Mouse (Mus musculus) embryonic facial prominence, embryonic 11.5 days (tissue): ENCODE results near the gene Slc3a1. TPM values are rescaled to one million over a fixed set of nuclear protein-coding genes. Genes with fewer than 3 reads are reported as not detected.

ENCODE experiments used
- ATAC-seq: fragments of 200-750 bp; cut with Nextera tagmentation; replicated peaks from 2 replicates; pipeline ENCODE4 v1.8.0; 2017; ENCODE audit warnings: low read depth; ENCODE audit not compliant: insufficient number of reproducible peaks, low FRiP score, low TSS enrichment
- DNase-seq: peaks from one replicate; pipeline ENCODE4 v3.0.0-alpha.2; 2015; ENCODE audit warnings: low spot score
- H3K27ac ChIP-seq: fragments of 300-500 bp; sonication (generic); replicated peaks from 2 replicates; pipeline ENCODE4 v1.5.1; 2014; ENCODE audit warnings: mild to moderate bottlenecking, low read depth, low read length, control low read depth
- H3K27me3 ChIP-seq: fragments of 300-500 bp; sonication (generic); 2 replicates; pipeline ENCODE4 v1.6.1; 2014; ENCODE audit warnings: mild to moderate bottlenecking, low read length, moderate library complexity, mixed read lengths; ENCODE audit not compliant: control insufficient read depth, insufficient read depth
- H3K36me3 ChIP-seq: fragments of 300-500 bp; sonication (generic); replicated peaks from 2 replicates; pipeline ENCODE4 v1.6.1; 2014; ENCODE audit warnings: low read depth, mild to moderate bottlenecking, low read length, moderate library complexity, mixed read lengths; ENCODE audit not compliant: control insufficient read depth, insufficient read depth
- H3K4me1 ChIP-seq: fragments of 300-500 bp; sonication (generic); 2 replicates; pipeline ENCODE4 v1.6.1; 2014; ENCODE audit warnings: low read length, mixed read lengths; ENCODE audit not compliant: control insufficient read depth, insufficient read depth
- H3K4me2 ChIP-seq: fragments of 300-500 bp; sonication (generic); 2 replicates; pipeline ENCODE4 v1.6.1; 2014; ENCODE audit warnings: low read depth, mild to moderate bottlenecking, control low read depth, low read length, moderate library complexity
- H3K4me3 ChIP-seq: fragments of 300-500 bp; sonication (generic); 2 replicates; pipeline ENCODE4 v1.5.1; 2014; ENCODE audit warnings: low read depth, low read length, control low read depth
- H3K9ac ChIP-seq: fragments of 300-500 bp; sonication (generic); replicated peaks from 2 replicates; pipeline ENCODE4 v1.6.1; 2014; ENCODE audit warnings: mild to moderate bottlenecking, control low read depth, low read length
- H3K9me3 ChIP-seq: fragments of 300-500 bp; sonication (generic); replicated peaks from 2 replicates; pipeline ENCODE4 v1.6.1; 2016; ENCODE audit warnings: mild to moderate bottlenecking, low read length, inconsistent platforms, mixed read lengths; ENCODE audit not compliant: control insufficient read depth
- WGBS: fragments of 180-500 bp; shearing (Covaris S2); extraction: QIAGEN DNeasy Blood & Tissue Kit; methylation state at CpG from one replicate; pipeline ENCODE4 v1.1.7; 2014; 5-methylcytosine and 5-hydroxymethylcytosine counted together
- polyA plus RNA-seq: library from polyadenylated mRNA; unstranded; fragments of >200 nt; fragmentation: Nextera tagmentation; extraction: Ambion mirVana; gene quantifications from 2 replicates; pipeline ENCODE4 v1.2.1, GENCODE M21; 2014

The Slc3a1 gene
- polyA plus RNA-seq, 1 experiment from 2014 or later = 0.35 TPM

GRCm38 (mm10) chr17:85074083-85074482 lies 45.9 kb downstream of the Slc3a1 start:
- H3K27me3 ChIP-seq = no peaks in the 10 kb centered on the region
- H3K9me3 ChIP-seq = no peaks in the 10 kb centered on the region
- ATAC-seq (no peak), DNase-seq (no peak)
- H3K4me3 ChIP-seq = no peak overlapping the region
- H3K9ac ChIP-seq = no peak overlapping the region
- H3K4me1 ChIP-seq = no peaks in the 10 kb centered on the region
- H3K27ac ChIP-seq = no peak overlapping the region
- no peak overlapping the region for H3K4me2 ChIP-seq
- H3K36me3 ChIP-seq = no peaks in the 10 kb centered on the region; the same call in 1 of the 2 replicates
- 93% methylated on average over 4 of the region's 4 CpGs for whole genome bisulfite sequencing

DNA sequence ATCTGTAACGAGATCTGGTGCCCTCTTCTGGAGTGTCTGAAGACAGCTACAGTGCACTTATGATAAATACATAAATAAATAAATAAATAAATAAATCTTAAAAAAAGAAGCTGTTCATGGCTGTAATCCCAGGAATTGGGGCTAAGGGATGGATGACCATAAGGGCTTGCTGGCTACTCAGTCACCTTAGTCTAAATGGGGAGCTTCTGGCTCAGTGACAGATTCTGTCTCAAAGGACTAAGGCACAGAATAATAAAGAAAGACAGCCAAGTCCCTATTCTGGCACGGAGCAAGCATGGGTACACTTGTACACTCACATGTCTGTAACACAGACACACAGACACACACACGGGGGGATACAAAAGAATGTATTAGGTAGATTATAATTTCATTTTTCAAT lies 51.1 kb downstream of the Slc3a1 start:
- no peaks in the 10 kb centered on the region for H3K4me1 ChIP-seq
- no peaks in the 10 kb centered on the region; the same call in 1 of the 2 replicates for H3K36me3 ChIP-seq
- no peak overlapping the region for H3K4me2 ChIP-seq
- no peak overlapping the region for H3K4me3 ChIP-seq
- no peak overlapping the region for H3K27ac ChIP-seq
- WGBS = 93% methylated on average over 3 of the region's 3 CpGs
- DNase-seq = no peak
- H3K9me3 ChIP-seq = no peaks in the 10 kb centered on the region
- no peaks in the 10 kb centered on the region for H3K27me3 ChIP-seq
- no peak overlapping the region for H3K9ac ChIP-seq
- no peak for ATAC-seq

GRCm38 (mm10) chr17:85080781-85081180 lies 52.6 kb downstream of the Slc3a1 start:
- Histone ChIP-seq H3K4me3 (no peak overlapping the region), H3K27me3 (no peaks in the 10 kb centered on the region), H3K4me1 (no peaks in the 10 kb centered on the region), H3K9ac (no peak overlapping the region), H3K9me3 (no peaks in the 10 kb centered on the region), H3K27ac (no peak overlapping the region), H3K4me2 (no peak overlapping the region), H3K36me3 (no peaks in the 10 kb centered on the region; the same call in 1 of the 2 replicates)
- DNase-seq (no peak), ATAC-seq (no peak)
- 89% methylated on average over 11 of the region's 11 CpGs for WGBS

GRCm38 (mm10) chr17:85085335-85085734 lies 57.2 kb downstream of the Slc3a1 start:
- H3K36me3 ChIP-seq = no peaks in the 10 kb centered on the region
- WGBS = 96% methylated on average over 2 of the region's 2 CpGs
- no peaks in the 10 kb centered on the region for H3K4me1 ChIP-seq
- ATAC-seq = no peak
- no peaks in the 10 kb centered on the region for H3K27me3 ChIP-seq
- H3K9me3 ChIP-seq = no peaks in the 10 kb centered on the region
- H3K9ac ChIP-seq = no peak overlapping the region
- no peak overlapping the region for H3K4me2 ChIP-seq
- no peak overlapping the region for H3K4me3 ChIP-seq
- no peak for DNase-seq
- no peak overlapping the region for H3K27ac ChIP-seq

DNA sequence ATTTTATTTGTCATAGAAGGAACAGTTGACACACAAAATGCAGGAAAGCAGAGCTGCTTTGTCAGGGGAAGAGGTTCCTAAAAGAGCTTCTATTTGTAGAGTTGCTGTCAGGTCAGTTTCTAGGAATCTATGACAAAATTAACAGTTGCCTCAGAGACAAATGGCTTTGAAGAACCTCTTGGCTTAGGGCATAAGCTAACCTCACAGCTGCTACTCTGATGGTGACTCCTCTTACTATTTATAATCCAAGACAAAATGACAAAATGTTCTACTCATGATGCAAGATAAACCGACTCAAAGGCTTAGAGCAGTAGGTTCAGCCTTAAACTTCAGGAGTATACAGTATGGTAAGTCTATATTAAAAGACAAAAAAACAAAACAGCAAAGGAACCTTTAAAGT lies 58.3 kb downstream of the Slc3a1 start:
- H3K4me2 ChIP-seq = no peak overlapping the region
- 82% methylated on average over 1 of the region's 1 CpGs for WGBS
- H3K9me3 ChIP-seq = no peaks in the 10 kb centered on the region
- no peaks in the 10 kb centered on the region for H3K36me3 ChIP-seq
- no peak overlapping the region for H3K4me3 ChIP-seq
- no peaks in the 10 kb centered on the region for H3K27me3 ChIP-seq
- DNase-seq = no peak
- H3K9ac ChIP-seq = no peak overlapping the region
- no peaks in the 10 kb centered on the region for H3K4me1 ChIP-seq
- H3K27ac ChIP-seq = no peak overlapping the region
- ATAC-seq = no peak

DNA sequence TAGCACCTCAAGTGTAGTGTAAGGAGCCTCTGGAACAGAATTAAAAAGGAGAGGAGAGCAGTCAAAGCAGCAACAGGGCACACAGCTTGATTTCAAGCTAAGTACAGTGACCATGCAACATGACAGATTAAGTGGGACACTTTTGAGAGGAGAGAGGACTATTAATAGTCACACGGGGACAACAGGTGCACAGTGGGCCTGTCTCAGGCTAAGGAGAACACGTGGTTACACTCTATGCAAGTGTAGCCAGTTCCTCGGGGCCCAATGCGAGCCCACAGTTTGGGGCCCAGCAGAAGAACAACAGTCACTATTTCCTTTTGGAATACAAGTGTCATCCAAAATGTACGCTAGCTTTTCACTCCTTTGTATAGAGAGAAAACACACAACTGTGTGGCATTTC lies 59.4 kb downstream of the Slc3a1 start:
- H3K4me2 ChIP-seq = no peak overlapping the region
- ATAC-seq = no peak
- WGBS = 92% methylated on average over 5 of the region's 5 CpGs

DNA sequence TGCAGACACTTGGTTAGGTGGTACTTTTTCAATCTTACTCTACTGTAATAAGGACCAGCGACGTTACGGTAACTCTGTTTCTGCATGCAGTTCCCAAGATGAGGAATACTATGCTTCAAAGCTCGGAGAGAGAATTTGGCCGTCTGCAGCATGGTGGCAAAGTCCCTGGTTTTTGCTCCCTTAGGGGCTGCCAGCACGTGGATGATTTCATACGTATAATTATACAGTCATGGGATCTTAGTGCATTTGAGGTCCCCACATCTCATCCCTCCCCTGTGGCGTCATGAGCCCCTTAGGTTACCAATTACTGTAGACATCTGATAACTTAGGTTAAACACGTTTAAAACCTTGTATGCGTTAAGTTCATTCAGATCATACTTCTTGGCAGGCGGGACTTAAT lies 60.2 kb downstream of the Slc3a1 start:
- no peak overlapping the region for H3K9ac ChIP-seq
- no peaks in the 10 kb centered on the region for H3K27me3 ChIP-seq
- H3K4me2 ChIP-seq = no peak overlapping the region
- no peak overlapping the region for H3K4me3 ChIP-seq
- H3K4me1 ChIP-seq = no peaks in the 10 kb centered on the region
- no peak overlapping the region for H3K27ac ChIP-seq
- no peaks in the 10 kb centered on the region for H3K36me3 ChIP-seq
- 87% methylated on average over 11 of the region's 11 CpGs for WGBS
- ATAC-seq (no peak), DNase-seq (no peak)
- no peaks in the 10 kb centered on the region for H3K9me3 ChIP-seq

More for the DNA sequence above, 59.4 kb downstream of the Slc3a1 start:
- H3K36me3 ChIP-seq = no peaks in the 10 kb centered on the region
- H3K4me1 ChIP-seq = no peaks in the 10 kb centered on the region
- H3K9ac ChIP-seq = no peak overlapping the region
- H3K9me3 ChIP-seq = no peaks in the 10 kb centered on the region
- DNase-seq = no peak
- no peaks in the 10 kb centered on the region for H3K27me3 ChIP-seq
- H3K4me3 ChIP-seq = no peak overlapping the region
- no peak overlapping the region for H3K27ac ChIP-seq

DNA sequence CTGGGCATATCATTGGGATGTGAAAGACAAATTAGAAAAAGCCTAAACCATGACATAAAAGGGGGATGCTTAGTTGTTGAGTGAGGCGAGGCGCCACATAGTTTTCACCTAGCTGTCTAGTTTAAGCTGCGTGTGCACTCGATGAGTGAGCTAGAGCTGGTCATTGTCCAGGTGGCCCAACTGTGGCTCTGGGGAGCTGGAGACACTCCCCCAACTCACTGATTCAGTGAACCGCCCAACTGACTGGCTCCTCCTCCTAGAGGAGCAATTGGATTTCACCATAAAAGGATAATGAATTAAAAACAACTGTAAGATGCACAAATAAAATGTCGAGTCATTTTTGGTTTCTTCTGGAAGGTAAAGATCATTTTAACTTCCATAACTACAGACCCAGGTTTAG lies 60.8 kb downstream of the Slc3a1 start:
- H3K4me3 ChIP-seq = peak overlapping the region; percentile 85
- H3K27me3 ChIP-seq = no peaks in the 10 kb centered on the region
- no peak for DNase-seq
- 43% methylated on average over 6 of the region's 6 CpGs for WGBS
- peak overlapping the region; percentile 27; the same call in 1 of the 2 replicates for H3K4me2 ChIP-seq
- no peak for ATAC-seq
- H3K36me3 ChIP-seq = no peaks in the 10 kb centered on the region
- no peak overlapping the region for H3K9ac ChIP-seq
- H3K4me1 ChIP-seq = no peaks in the 10 kb centered on the region
- H3K27ac ChIP-seq = no peak overlapping the region
- H3K9me3 ChIP-seq = no peaks in the 10 kb centered on the region
